Mouse (Mus musculus) brown adipose tissue, adult 24 weeks (tissue): ENCODE data around the gene Espl1. TPM values are rescaled to one million over a fixed set of nuclear protein-coding genes. Genes with fewer than 3 reads are reported as not detected.
"Not testable (repeated sequence)": the region's sequence is repeated elsewhere in the genome, so short reads cannot be mapped to it uniquely, and the experiment has no call there.

Source experiments
- H3K27ac ChIP-seq: fragments of 200-500 bp; replicated peaks from 2 replicates; pipeline ENCODE4 v1.5.1; 2012; ENCODE audit warnings: low read depth, mild to moderate bottlenecking, low read length
- H3K4me1 ChIP-seq: fragments of 200-500 bp; 2 replicates; pipeline ENCODE4 v1.6.1; 2012; ENCODE audit warnings: low read length, mixed read lengths; ENCODE audit not compliant: control insufficient read depth, insufficient read depth, insufficient read length
- H3K4me3 ChIP-seq: fragments of 200-500 bp; 2 replicates; pipeline ENCODE4 v1.5.1; 2012; ENCODE audit warnings: low read depth, mild to moderate bottlenecking, low read length, moderate library complexity; ENCODE audit not compliant: insufficient read depth
- polyA plus RNA-seq: library from polyadenylated mRNA; stranded (reverse); fragments of >200 nt; gene quantifications from 2 replicates; pipeline ENCODE4 v1.2.4, GENCODE M21; 2012; ENCODE audit not compliant: missing spikeins, insufficient read depth, insufficient read length

Gene Espl1
- polyA plus RNA-seq, 1 experiment: 1.5 TPM

GRCm38 (mm10) chr15:102287395-102287794 is 8.7 kb upstream of the Espl1 start:
- Histone ChIP-seq H3K4me3 (no peak overlapping the region), H3K27ac (no peak overlapping the region), H3K4me1 (no peaks in the 10 kb centered on the region)

GRCm38 (mm10) chr15:102296368-102297006 is 421 bp downstream of the Espl1 start:
- Histone ChIP-seq H3K4me3 (peak overlapping the region; percentile 66), H3K4me1 (no peaks in the 10 kb centered on the region), H3K27ac (no peak overlapping the region)

- H3K4me3 ChIP-seq: no peak overlapping the region
- no peaks in the 10 kb centered on the region for H3K4me1 ChIP-seq
- no peak overlapping the region for H3K27ac ChIP-seq
Measured at GRCm38 (mm10) chr15:102302542-102302941, 6.5 kb downstream of the Espl1 start.

- no peak overlapping the region for H3K27ac ChIP-seq
- no peaks in the 10 kb centered on the region for H3K4me1 ChIP-seq
- H3K4me3 ChIP-seq: no peak overlapping the region
Measured at GRCm38 (mm10) chr15:102308717-102309116, 12.7 kb downstream of the Espl1 start.

- Histone ChIP-seq H3K4me3 (no peak overlapping the region), H3K27ac (peak overlapping the region; percentile 23), H3K4me1 (no peaks in the 10 kb centered on the region)
Measured at GRCm38 (mm10) chr15:102310074-102310845, 14.2 kb downstream of the Espl1 start.

- no peak overlapping the region for H3K27ac ChIP-seq
- no peaks in the 10 kb centered on the region for H3K4me1 ChIP-seq
- H3K4me3 ChIP-seq: no peak overlapping the region
Measured at GRCm38 (mm10) chr15:102311489-102311888, 15.4 kb downstream of the Espl1 start.

- Histone ChIP-seq H3K4me1 (no peaks in the 10 kb centered on the region), H3K27ac (peak overlapping the region; percentile 3; the same call in 1 of the 2 replicates), H3K4me3 (no peak overlapping the region)
Measured at GRCm38 (mm10) chr15:102315292-102315691, 19.2 kb downstream of the Espl1 start.

GRCm38 (mm10) chr15:102316263-102316662 is 20.2 kb downstream of the Espl1 start:
- H3K4me1 ChIP-seq: no peaks in the 10 kb centered on the region
- H3K27ac ChIP-seq: no peak overlapping the region
- no peak overlapping the region for H3K4me3 ChIP-seq

- H3K4me1 ChIP-seq: peaks cover 5% of the 10 kb centered on the region; the same call in 1 of the 2 replicates
- H3K27ac ChIP-seq: no peak overlapping the region
- no peak overlapping the region for H3K4me3 ChIP-seq
Measured at GRCm38 (mm10) chr15:102324654-102325473, 28.8 kb downstream of the Espl1 start.

GRCm38 (mm10) chr15:102326022-102326576 is 30.0 kb downstream of the Espl1 start, which contains the start of gene Pfdn5:
Gene Pfdn5, plus strand, starts transcription at chr15:102326116.
- H3K4me1 ChIP-seq: peaks cover 5% of the 10 kb centered on the region; the same call in 1 of the 2 replicates
- H3K27ac ChIP-seq: peak within 1 kb of the TSS; percentile 85
- H3K4me3 ChIP-seq: peak within 1 kb of the TSS; percentile 82

- Histone ChIP-seq H3K4me1 (peaks cover 5% of the 10 kb centered on the region; the same call in 1 of the 2 replicates), H3K4me3 (peak overlapping the region; percentile 82), H3K27ac (peak overlapping the region; percentile 41; the same call in 1 of the 2 replicates)
Measured at GRCm38 (mm10) chr15:102326892-102327291, 30.8 kb downstream of the Espl1 start.

- no peak within 1 kb of the TSS for H3K27ac ChIP-seq
- peak within 1 kb of the TSS; percentile 66 for H3K4me3 ChIP-seq
- H3K4me1 ChIP-seq: peaks cover 8% of the 10 kb centered on the region; the same call in 1 of the 2 replicates
Measured at GRCm38 (mm10) chr15:102331610-102332015, 35.5 kb downstream of the Espl1 start, which contains the start of gene Myg1. Gene Myg1, plus strand, starts transcription at chr15:102331709.

- Histone ChIP-seq H3K4me1 (0 out of 2 replicates have a peak, but pooled peaks cover 6% of the 10 kb centered on the region), H3K27ac (no peak overlapping the region), H3K4me3 (no peak overlapping the region)
Measured at GRCm38 (mm10) chr15:102335254-102335653, 39.2 kb downstream of the Espl1 start.

- not testable (repeated sequence) for H3K4me1 ChIP-seq, H3K4me3 ChIP-seq, H3K27ac ChIP-seq
Measured at GRCm38 (mm10) chr15:102335925-102336324, 39.9 kb downstream of the Espl1 start.
